Mouse (Mus musculus) midbrain, embryonic 15.5 days (tissue): Measurements from ENCODE around the gene Rras2. TPM values are rescaled to one million over a fixed set of nuclear protein-coding genes. Genes with fewer than 3 reads are reported as not detected.

ENCODE experiments used
- ATAC-seq: fragments of 200-750 bp; cut with Nextera tagmentation; replicated peaks from 2 replicates; pipeline ENCODE4 v1.8.0; 2017; ENCODE audit warnings: moderate TSS enrichment
- H3K27ac ChIP-seq: fragments of 300-500 bp; sonication (generic); 2 replicates; pipeline ENCODE4 v1.5.1; 2015; ENCODE audit warnings: mild to moderate bottlenecking, inconsistent platforms
- H3K27me3 ChIP-seq: fragments of 300-500 bp; sonication (generic); replicated peaks from 2 replicates; pipeline ENCODE4 v1.6.1; 2015; ENCODE audit warnings: inconsistent platforms
- H3K36me3 ChIP-seq: fragments of 300-500 bp; sonication (generic); replicated peaks from 2 replicates; pipeline ENCODE4 v1.6.1; 2015; ENCODE audit warnings: inconsistent platforms
- H3K4me1 ChIP-seq: fragments of 300-500 bp; sonication (generic); 2 replicates; pipeline ENCODE4 v1.6.1; 2015; ENCODE audit warnings: inconsistent platforms
- H3K4me2 ChIP-seq: fragments of 300-500 bp; sonication (generic); 2 replicates; pipeline ENCODE4 v1.6.1; 2015; ENCODE audit warnings: inconsistent platforms, mild to moderate bottlenecking, moderate library complexity
- H3K4me3 ChIP-seq: fragments of 300-500 bp; sonication (generic); 2 replicates; pipeline ENCODE4 v1.5.1; 2015; ENCODE audit warnings: mild to moderate bottlenecking, inconsistent platforms
- H3K9ac ChIP-seq: fragments of 300-500 bp; sonication (generic); 2 replicates; pipeline ENCODE4 v1.6.1; 2015; ENCODE audit warnings: mild to moderate bottlenecking, inconsistent platforms
- H3K9me3 ChIP-seq: fragments of 300-500 bp; sonication (generic); 2 replicates; pipeline ENCODE4 v1.6.1; 2016; ENCODE audit warnings: inconsistent platforms
- WGBS: fragments of 180-500 bp; shearing (Covaris S2); methylation state at CpG from one replicate; pipeline ENCODE4 v1.1.7; 2015; ENCODE audit warnings: mixed read lengths; 5-methylcytosine and 5-hydroxymethylcytosine counted together
- polyA plus RNA-seq: library from polyadenylated mRNA; unstranded; fragments of >200 nt; fragmentation: Nextera tagmentation; extraction: Ambion mirVana; gene quantifications from 2 replicates; pipeline ENCODE4 v1.2.1, GENCODE M21; 2015

Gene Rras2
- polyA plus RNA-seq, 1 experiment from 2014 or later: 21.6 TPM

- H3K4me3 ChIP-seq: no peak overlapping the region
- WGBS: 79% methylated on average over 4 of the region's 4 CpGs
- no peak overlapping the region for H3K9ac ChIP-seq
- no peaks in the 10 kb centered on the region for H3K27me3 ChIP-seq
- peaks cover 8% of the 10 kb centered on the region; the same call in 1 of the 2 replicates for H3K4me1 ChIP-seq
- no peaks in the 10 kb centered on the region for H3K9me3 ChIP-seq
- H3K4me2 ChIP-seq: no peak overlapping the region
- no peaks in the 10 kb centered on the region for H3K36me3 ChIP-seq
- peak overlapping the region; percentile 16; the same call in 1 of the 2 replicates for H3K27ac ChIP-seq
- ATAC-seq: no peak
Observed at GRCm38 (mm10) chr7:114037237-114037636, 80.3 kb downstream of the Rras2 start.

- WGBS: 85% methylated on average over 6 of the region's 6 CpGs
- Histone ChIP-seq H3K9ac (no peak overlapping the region), H3K4me3 (no peak overlapping the region), H3K36me3 (no peaks in the 10 kb centered on the region), H3K4me2 (no peak overlapping the region), H3K27me3 (no peaks in the 10 kb centered on the region), H3K9me3 (no peaks in the 10 kb centered on the region), H3K4me1 (no peaks in the 10 kb centered on the region), H3K27ac (no peak overlapping the region)
- ATAC-seq: no peak
Observed at GRCm38 (mm10) chr7:114029596-114029995, 88.0 kb downstream of the Rras2 start.

GRCm38 (mm10) chr7:114028828-114029227 is 88.8 kb downstream of the Rras2 start:
- Histone ChIP-seq H3K27me3 (no peaks in the 10 kb centered on the region), H3K36me3 (no peaks in the 10 kb centered on the region), H3K9ac (no peak overlapping the region), H3K27ac (no peak overlapping the region), H3K9me3 (no peaks in the 10 kb centered on the region), H3K4me1 (no peaks in the 10 kb centered on the region), H3K4me3 (no peak overlapping the region), H3K4me2 (no peak overlapping the region)
- ATAC-seq: no peak
- WGBS: 97% methylated on average over 5 of the region's 5 CpGs

GRCm38 (mm10) chr7:114027406-114027805 is 90.2 kb downstream of the Rras2 start:
- ATAC-seq: no peak
- H3K4me2 ChIP-seq: no peak overlapping the region
- no peaks in the 10 kb centered on the region for H3K27me3 ChIP-seq
- H3K27ac ChIP-seq: no peak overlapping the region
- no peaks in the 10 kb centered on the region for H3K4me1 ChIP-seq
- H3K9me3 ChIP-seq: no peaks in the 10 kb centered on the region
- WGBS: 94% methylated on average over 3 of the region's 3 CpGs
- no peak overlapping the region for H3K9ac ChIP-seq
- no peaks in the 10 kb centered on the region for H3K36me3 ChIP-seq
- no peak overlapping the region for H3K4me3 ChIP-seq

DNA sequence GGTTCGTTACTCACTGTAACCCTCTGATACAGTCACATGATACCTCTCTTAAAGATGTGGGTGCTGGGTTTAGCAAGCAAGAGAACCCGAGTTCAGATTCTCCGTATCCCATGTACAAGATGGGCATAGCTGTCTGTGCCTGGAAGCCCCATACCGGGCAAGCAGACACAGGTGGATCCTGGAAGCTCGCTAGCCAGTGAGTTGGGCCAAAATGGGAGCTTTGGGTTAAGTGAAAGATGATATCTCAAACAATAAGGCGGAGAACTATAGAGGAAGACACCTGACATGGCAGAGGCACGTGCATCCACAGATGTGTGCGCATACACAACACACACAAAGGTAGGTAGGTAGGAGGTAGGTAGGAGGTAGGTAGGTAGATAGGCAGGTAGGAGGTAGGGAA is 90.7 kb downstream of the Rras2 start:
- Histone ChIP-seq H3K4me3 (no peak overlapping the region), H3K9ac (no peak overlapping the region), H3K36me3 (no peaks in the 10 kb centered on the region), H3K9me3 (no peaks in the 10 kb centered on the region), H3K27ac (no peak overlapping the region), H3K4me1 (no peaks in the 10 kb centered on the region), H3K27me3 (no peaks in the 10 kb centered on the region), H3K4me2 (no peak overlapping the region)
- 90% methylated on average over 8 of the region's 8 CpGs for WGBS
- no peak for ATAC-seq

DNA sequence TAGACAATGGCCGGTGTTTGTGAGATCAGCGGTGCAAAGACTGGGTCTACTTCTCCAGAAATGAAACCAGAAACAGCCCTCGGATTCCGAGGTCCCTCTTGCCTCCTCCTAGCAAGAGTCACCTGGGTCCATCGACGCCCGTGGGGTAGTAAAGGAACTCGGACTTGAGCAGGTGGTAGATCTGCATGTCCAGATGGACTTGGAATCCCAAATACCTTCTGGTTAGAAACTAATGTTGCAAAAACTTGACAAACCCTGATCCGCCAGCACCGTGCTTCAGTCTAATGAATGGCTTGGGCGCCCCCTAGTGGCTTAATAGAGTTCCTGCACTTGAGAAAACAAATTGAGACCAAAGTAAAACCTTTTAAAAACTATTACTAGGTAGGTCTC is 96.9 kb downstream of the Rras2 start:
- no peaks in the 10 kb centered on the region for H3K9me3 ChIP-seq
- H3K4me3 ChIP-seq: peak overlapping the region; percentile 34
- no peaks in the 10 kb centered on the region for H3K27me3 ChIP-seq
- WGBS: 1% methylated on average over 11 of the region's 11 CpGs
- peaks cover 6% of the 10 kb centered on the region for H3K4me1 ChIP-seq
- peak overlapping the region; percentile 69 for H3K4me2 ChIP-seq
- peak; percentile 80 for ATAC-seq
- peak overlapping the region; percentile 36; the same call in 1 of the 2 replicates for H3K27ac ChIP-seq
- H3K9ac ChIP-seq: 0 out of 2 replicates have a peak overlapping the region, but pooled peaks have one; percentile 20
- no peaks in the 10 kb centered on the region for H3K36me3 ChIP-seq

DNA sequence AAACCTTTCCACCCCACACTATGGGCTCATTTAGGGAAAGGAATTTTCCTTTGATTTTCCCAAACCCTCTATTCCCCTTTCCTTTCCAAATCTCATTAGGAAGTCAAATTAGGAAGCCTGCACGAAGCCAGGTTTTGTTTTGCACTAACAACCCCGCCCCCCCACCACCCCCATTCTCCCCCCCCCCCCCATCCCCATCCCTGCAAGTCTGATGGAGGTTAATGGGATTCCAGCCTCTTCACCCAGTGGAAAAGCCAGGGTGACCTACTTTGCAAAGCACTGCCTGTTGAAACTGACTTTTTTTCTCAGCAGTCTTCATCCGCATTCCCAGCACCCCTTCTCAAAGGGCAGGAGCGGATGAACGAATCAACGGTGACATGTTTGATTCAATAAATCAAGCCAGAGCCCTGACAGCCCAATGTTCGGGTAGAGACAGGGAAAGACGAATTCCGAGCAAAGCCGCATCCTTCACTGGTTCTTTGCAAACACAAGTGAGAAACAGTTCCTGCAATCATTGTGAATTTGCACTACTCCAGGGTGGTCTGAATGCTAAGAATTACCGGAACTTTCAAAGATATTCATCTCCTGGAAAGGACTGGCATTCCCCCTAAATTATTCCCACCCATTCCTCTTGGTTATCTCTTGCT is 97.4 kb downstream of the Rras2 start:
- WGBS: 3% methylated on average over 11 of the region's 11 CpGs
- Histone ChIP-seq H3K27ac (peak overlapping the region; percentile 36; the same call in 1 of the 2 replicates), H3K27me3 (no peaks in the 10 kb centered on the region), H3K36me3 (no peaks in the 10 kb centered on the region), H3K9me3 (no peaks in the 10 kb centered on the region), H3K4me1 (peaks cover 6% of the 10 kb centered on the region), H3K9ac (0 out of 2 replicates have a peak overlapping the region, but pooled peaks have one; percentile 20), H3K4me2 (peak overlapping the region; percentile 69), H3K4me3 (peak overlapping the region; percentile 34)
- no peak; the same call in 1 of the 2 replicates for ATAC-seq

DNA sequence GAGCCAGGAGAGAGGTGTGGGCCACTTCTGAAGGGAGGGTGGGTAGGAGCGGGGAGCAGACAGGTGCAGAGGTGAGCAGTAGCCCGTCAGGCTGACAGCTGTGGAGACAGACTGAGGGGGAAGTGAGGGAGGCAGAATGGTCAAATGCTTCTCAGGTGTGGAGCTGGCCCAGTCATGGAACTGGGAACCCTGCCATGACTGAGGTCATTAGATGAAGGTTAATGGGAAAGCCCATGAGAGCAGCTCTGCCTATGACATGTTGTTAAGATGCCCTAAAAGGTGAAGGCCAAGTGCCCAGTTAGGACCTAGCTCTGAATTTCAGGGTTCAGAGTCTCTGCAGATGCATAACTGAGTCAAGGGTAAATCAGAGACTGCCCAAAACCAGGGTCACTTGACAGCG is 98.7 kb downstream of the Rras2 start:
- H3K27me3 ChIP-seq: no peaks in the 10 kb centered on the region
- no peaks in the 10 kb centered on the region for H3K36me3 ChIP-seq
- H3K4me1 ChIP-seq: peaks cover 6% of the 10 kb centered on the region
- WGBS: 88% methylated on average over 3 of the region's 3 CpGs
- H3K9ac ChIP-seq: no peak overlapping the region
- no peak overlapping the region for H3K4me3 ChIP-seq
- no peaks in the 10 kb centered on the region for H3K9me3 ChIP-seq
- no peak overlapping the region for H3K27ac ChIP-seq
- ATAC-seq: no peak
- H3K4me2 ChIP-seq: no peak overlapping the region

DNA sequence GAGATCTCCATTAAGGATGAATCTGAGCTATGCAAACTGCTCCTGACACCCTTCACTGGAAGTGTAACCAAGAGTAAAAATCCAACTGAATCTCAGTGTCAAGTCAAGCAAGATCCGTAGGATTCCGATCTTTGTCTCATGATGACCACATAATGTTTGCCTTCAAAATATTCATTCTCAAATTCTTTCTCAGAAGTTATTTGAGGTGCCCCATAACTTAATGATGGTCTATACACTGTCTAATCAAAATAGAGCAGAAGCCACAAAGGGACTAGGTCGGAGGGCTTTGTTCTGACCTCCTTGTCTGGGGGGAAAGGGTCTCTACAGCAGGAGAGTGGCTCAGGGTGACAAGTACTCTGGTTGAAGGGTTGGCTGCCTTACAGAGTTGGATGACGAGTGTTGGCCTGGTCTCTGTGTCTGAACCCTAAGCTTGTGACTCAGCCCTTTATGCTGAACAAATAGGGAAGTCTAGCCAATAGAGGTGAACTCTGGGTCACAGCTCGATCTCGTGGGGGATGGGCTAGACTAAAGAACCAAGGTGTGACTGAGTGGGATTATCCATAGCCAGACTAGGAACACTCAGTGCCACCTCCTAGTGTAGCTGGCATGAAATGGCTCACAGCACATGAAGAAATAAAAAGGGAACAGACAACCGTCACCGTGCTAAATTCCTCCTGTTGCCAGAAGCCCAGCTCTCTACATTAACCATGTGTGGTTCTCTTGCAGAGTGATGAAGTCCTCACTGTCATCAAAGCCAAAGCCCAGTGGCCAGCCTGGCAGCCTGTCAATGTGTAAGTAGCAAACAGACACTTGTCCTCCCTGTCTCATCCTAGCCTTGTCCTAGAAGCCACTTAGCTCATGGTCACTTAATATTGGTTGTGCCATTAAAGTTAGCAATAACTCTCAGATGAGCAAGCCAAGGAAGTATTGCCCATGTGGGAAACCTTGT is 101.3 kb downstream of the Rras2 start:
- H3K9me3 ChIP-seq: no peaks in the 10 kb centered on the region
- H3K27ac ChIP-seq: no peak overlapping the region
- no peak overlapping the region for H3K4me3 ChIP-seq
- 77% methylated on average over 8 of the region's 8 CpGs for WGBS
- H3K9ac ChIP-seq: no peak overlapping the region
- H3K27me3 ChIP-seq: no peaks in the 10 kb centered on the region
- no peak for ATAC-seq
- H3K36me3 ChIP-seq: no peaks in the 10 kb centered on the region
- no peak overlapping the region for H3K4me2 ChIP-seq
- peaks cover 6% of the 10 kb centered on the region for H3K4me1 ChIP-seq

GRCm38 (mm10) chr7:114011726-114012443 is 105.7 kb downstream of the Rras2 start:
- no peaks in the 10 kb centered on the region for H3K4me1 ChIP-seq
- H3K9me3 ChIP-seq: no peaks in the 10 kb centered on the region
- WGBS: 57% methylated on average over 9 of the region's 9 CpGs
- H3K36me3 ChIP-seq: no peaks in the 10 kb centered on the region
- no peak overlapping the region for H3K4me2 ChIP-seq
- no peaks in the 10 kb centered on the region for H3K27me3 ChIP-seq
- no peak overlapping the region for H3K27ac ChIP-seq
- H3K4me3 ChIP-seq: no peak overlapping the region
- ATAC-seq: no peak
- no peak overlapping the region for H3K9ac ChIP-seq

GRCm38 (mm10) chr7:114007565-114007964 is 110.0 kb downstream of the Rras2 start:
- 77% methylated on average over 5 of the region's 5 CpGs for WGBS
- H3K4me3 ChIP-seq: no peak overlapping the region
- H3K4me1 ChIP-seq: peaks cover 16% of the 10 kb centered on the region
- no peak overlapping the region for H3K27ac ChIP-seq
- no peak overlapping the region for H3K4me2 ChIP-seq
- no peaks in the 10 kb centered on the region for H3K36me3 ChIP-seq
- H3K9ac ChIP-seq: no peak overlapping the region
- no peak for ATAC-seq
- H3K27me3 ChIP-seq: no peaks in the 10 kb centered on the region
- no peaks in the 10 kb centered on the region for H3K9me3 ChIP-seq

DNA sequence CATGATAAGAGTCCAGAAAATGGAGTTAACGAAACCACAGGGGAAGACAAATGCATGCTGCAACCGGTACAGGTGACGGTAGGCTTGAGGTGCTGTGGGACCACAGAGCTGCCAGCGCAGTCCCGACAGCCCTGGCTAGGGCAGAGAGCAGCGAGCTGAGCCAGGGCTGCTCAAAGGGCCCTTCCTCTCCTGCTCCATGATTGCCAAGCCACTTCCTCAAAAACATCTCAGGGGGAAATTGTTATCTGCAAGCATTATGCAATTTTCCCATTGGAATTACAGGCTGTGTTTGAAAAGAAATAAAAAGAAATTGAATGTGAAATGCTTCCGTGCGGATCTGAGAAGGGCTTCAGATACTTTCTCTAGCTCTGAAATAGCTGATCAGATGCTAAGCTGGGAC is 111.1 kb downstream of the Rras2 start:
- ATAC-seq: no peak
- WGBS: 71% methylated on average over 8 of the region's 8 CpGs

More for the DNA sequence above, 111.1 kb downstream of the Rras2 start:
- no peaks in the 10 kb centered on the region for H3K36me3 ChIP-seq
- no peaks in the 10 kb centered on the region for H3K9me3 ChIP-seq
- no peaks in the 10 kb centered on the region for H3K27me3 ChIP-seq
- H3K4me3 ChIP-seq: no peak overlapping the region
- H3K27ac ChIP-seq: no peak overlapping the region
- no peak overlapping the region for H3K4me2 ChIP-seq
- peaks cover 16% of the 10 kb centered on the region for H3K4me1 ChIP-seq
- H3K9ac ChIP-seq: no peak overlapping the region
